In the genomic region with DNA sequence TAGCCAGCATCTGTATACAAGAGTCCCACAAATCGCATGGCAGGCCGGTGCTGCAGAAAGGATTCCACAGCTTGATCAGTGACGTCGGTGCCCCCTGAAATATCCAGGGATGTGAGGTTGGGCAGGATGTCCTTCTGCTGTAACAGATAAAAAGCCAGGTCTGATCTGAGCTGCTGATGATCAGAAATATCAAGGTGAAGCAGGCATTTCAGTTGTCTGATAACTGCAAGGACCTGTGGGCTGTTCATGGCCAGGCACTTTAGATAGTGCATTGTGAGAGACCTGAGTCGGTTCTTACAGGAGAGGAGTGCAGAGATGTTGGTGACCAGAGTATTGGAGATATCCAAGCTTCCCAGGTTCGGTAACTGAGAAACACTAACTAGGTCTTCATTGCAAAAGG, we compare ENCODE assay signal across 19 mouse cellular contexts. TPM values are rescaled to one million over a fixed set of nuclear protein-coding genes. Genes with fewer than 3 reads are reported as not detected.
A peak's percentile ranks its signal among the peaks of the same experiment; 100 is the strongest.
DNase-seq lines count a peak whose midpoint lies in the region; TF ChIP-seq lines count a peak whose summit lies in the region.
"Had no signal": no experiment of that assay in that cellular context is flagged by ENCODE, and none has a peak within 500 bp of the region (broad histone marks: within the 10 kb centered on the region; RNA-seq: fewer than 3 reads in every experiment).

No protein-coding gene starts in this region.

- DNase-seq in MEL (ENCODE audit: low read depth, low spot score), result peak; percentile 19
- no peak for DNase-seq in ovary, postnatal 14 days (ENCODE audit: low spot score)
- DNase-seq: adrenal gland, adult 2 months; adrenal gland, adult 8-10 months; adrenal gland, postnatal 10 days; adrenal gland, postnatal 14 days; adrenal gland, postnatal 25 days; adrenal gland, postnatal 36 days; B cell, adult 2 months; cerebellum, adult 11 months; cerebellum, adult 11-12 months; cerebellum, adult 18-20 months; cerebellum, adult 2 months; cerebellum, adult 8-10 months had no signal

- TF ChIP-seq EP300 in MEL (IDR thresholded peaks at IDR 0.05; ENCODE audit: low read depth in 1 of 2, low read length in 2 of 2), result peak; percentile 52 to 68

- TF ChIP-seq RAD21 in MEL (IDR thresholded peaks at IDR 0.05; ENCODE audit: low read depth, low read length), result no peak

- H3K4me3 ChIP-seq in MEL (ENCODE audit: control insufficient read depth in 1 of 2, insufficient read depth in 1 of 2, low read depth in 2 of 2, low read length in 2 of 2), result no peak overlapping the region

- no peaks in the 10 kb centered on the region for H3K79me2 ChIP-seq in MEL (ENCODE audit: control insufficient read depth, insufficient read depth, low read length, poor library complexity)

- no peaks in the 10 kb centered on the region for H3K27me3 ChIP-seq in MEL (ENCODE audit: control insufficient read depth in 1 of 2, insufficient read depth in 2 of 2, low read length in 2 of 2)
- H3K27me3 ChIP-seq: CH12.LX, Patski had no signal

- H3K4me1 ChIP-seq in MEL (ENCODE audit: control insufficient read depth in 1 of 2, insufficient read depth in 2 of 2, low read length in 2 of 2), result peaks cover 0 to 11% of the 10 kb centered on the region in 2 experiments; a peak in 2 of 4 replicates

- no peaks in the 10 kb centered on the region for H3K9me3 ChIP-seq in MEL (replicated peaks; ENCODE audit: insufficient read depth, low read length)
- H3K9me3 ChIP-seq: G1E had no signal

- H3K27ac ChIP-seq in MEL (ENCODE audit: control insufficient read depth, low read depth, low read length), result no peak overlapping the region

- TF ChIP-seq POLR2A in MEL (IDR thresholded peaks at IDR 0.05; ENCODE audit: control insufficient read depth in 1 of 2, insufficient read depth in 1 of 2, low read depth in 1 of 2, low read length in 2 of 2, poor library complexity in 1 of 2), result no peak

- no peak for TF ChIP-seq CTCF in MEL (IDR thresholded peaks at IDR 0.05 in 2 of 3, conservative IDR thresholded peaks at IDR 0.05 in 1 of 3; ENCODE audit: control insufficient read depth in 1 of 3, insufficient read depth in 1 of 3, low read depth in 2 of 3, low read length in 3 of 3, poor library complexity in 1 of 3, severe bottlenecking in 1 of 3)

- H3K9ac ChIP-seq in MEL (ENCODE audit: control insufficient read depth, low read depth, low read length, poor library complexity, severe bottlenecking), result no peak overlapping the region

- peaks cover 0 to 10% of the 10 kb centered on the region in 2 experiments; a peak in 1 of 4 replicates for H3K36me3 ChIP-seq in MEL (ENCODE audit: control insufficient read depth in 1 of 2, insufficient read depth in 2 of 2, low read length in 2 of 2)
- H3K36me3 ChIP-seq: G1E had no signal

TF ChIP-seq in MEL, 35 proteins besides CTCF, POLR2A, EP300 and RAD21:
- TF ChIP-seq TCF12 (IDR thresholded peaks at IDR 0.05; ENCODE audit: low read depth, low read length), result peak; percentile 55; the same call in 1 of the 2 replicates
- TF ChIP-seq NRF1 (IDR thresholded peaks at IDR 0.05; ENCODE audit: insufficient read depth, low read depth, low read length, poor library complexity, severe bottlenecking), result no peak
- peak; percentile 68 for TF ChIP-seq GATA1 (IDR thresholded peaks at IDR 0.05; ENCODE audit: low read depth, low read length)

RNA-seq across cellular contexts. Expression of gene Zyg11a, which starts 13.2 kb away (rescaled TPM):
- total RNA-seq in MEL (2012; rRNA removed), result not detected in 2 replicates
- polyA plus RNA-seq in MEL (2012; ENCODE audit: insufficient read depth in 1 of 2, insufficient read length in 2 of 2, low read depth in 1 of 2, low replicate concordance in 2 of 2, missing spikeins in 1 of 2), result under 1 TPM in 1 of 2 experiments, not detected in 1; 0.18 TPM
- total RNA-seq: CH12.LX, G1E had no signal
- polyA plus RNA-seq: activated CD4-positive, CD25-positive, alpha-beta regulatory T cell, adult 4 months; CD4-positive, CD25-positive, alpha-beta regulatory T cell, adult 4 months; cerebellum, adult 2 months; G1E had no signal

RNA-seq across cellular contexts. Expression of gene Echdc2, which starts 39.4 kb away (rescaled TPM):
- not detected in 2 replicates for total RNA-seq in MEL (2012; rRNA removed)
- polyA plus RNA-seq in MEL (2012; ENCODE audit: insufficient read depth in 1 of 2, insufficient read length in 2 of 2, low read depth in 1 of 2, low replicate concordance in 2 of 2, missing spikeins in 1 of 2), result not detected
- polyA plus RNA-seq: G1E had no signal

RNA-seq across cellular contexts. Expression of gene Scp2, which starts 59.8 kb away (rescaled TPM):
- total RNA-seq in MEL (2012; rRNA removed), result 83.2 and 84.4 TPM in 2 replicates
- polyA plus RNA-seq in MEL (2012; ENCODE audit: insufficient read depth in 1 of 2, insufficient read length in 2 of 2, low read depth in 1 of 2, low replicate concordance in 2 of 2, missing spikeins in 1 of 2), result 10 to 100 TPM in 1 of 2 experiments, not detected in 1; 65.8 TPM
